Mouse (Mus musculus): ENCODE results near the gene Exoc6b. TPM values are rescaled to one million over a fixed set of nuclear protein-coding genes. Genes with fewer than 3 reads are reported as not detected.
"Not testable (repeated sequence)": the region's sequence is repeated elsewhere in the genome, so short reads cannot be mapped to it uniquely, and the experiment has no call there.

Gene Exoc6b
- 10 to 100 TPM; 12.9 to 13.0 TPM for total RNA-seq (2021)
- long read RNA-seq, experiment 1, full-length matches to known transcripts, result 2 of 3 reads
- long read RNA-seq, experiment 1, partial matches to known transcripts, result 0 of 3 reads
- long read RNA-seq, experiment 1, other reads (novel, unspliced or antisense), result 1 of 3 reads
- long read RNA-seq, experiment 2, full-length matches to known transcripts, result 1 of 2 reads
- long read RNA-seq, experiment 2, partial matches to known transcripts, result 0 of 2 reads
- long read RNA-seq, experiment 2, other reads (novel, unspliced or antisense), result 1 of 2 reads

- peak; percentile 83 to 84 for DNase-seq
- intact Hi-C loops (cut with DNase I), result no loop called here
These were observed at the start of gene Exoc6b for GRCm38 (mm10) chr6:85069023-85069985. Exoc6b (minus strand) TSS chr6:85069513.

GRCm38 (mm10) chr6:85117545-85118511 lies 48.5 kb upstream of the Exoc6b start:
- intact Hi-C loops (cut with DNase I), result loop anchor here (10.0 kb wide), 2 partner anchors 83 to 203 kb away; no protein-coding TSS in a partner anchor

GRCm38 (mm10) chr6:85105033-85105615 lies 35.8 kb upstream of the Exoc6b start:
- no peak for DNase-seq
- intact Hi-C loops (cut with DNase I), result no loop called here

More at GRCm38 (mm10) chr6:85117545-85118511, 48.5 kb upstream of the Exoc6b start:
- DNase-seq, result peak; percentile 20 to 32

GRCm38 (mm10) chr6:85103321-85103720 lies 34.0 kb upstream of the Exoc6b start:
- intact Hi-C loops (cut with DNase I), result no loop called here
- DNase-seq, result no peak

- intact Hi-C loops (cut with DNase I), result no loop called here
- no peak for DNase-seq
These were observed 27.1 kb upstream of the Exoc6b start for GRCm38 (mm10) chr6:85096441-85096840.

GRCm38 (mm10) chr6:85087425-85087824 lies 18.1 kb upstream of the Exoc6b start:
- intact Hi-C loops (cut with DNase I), result no loop called here
- no peak for DNase-seq

GRCm38 (mm10) chr6:85086645-85087044 lies 17.3 kb upstream of the Exoc6b start:
- DNase-seq, result peak in 1 of 2 experiments; percentile 19
- intact Hi-C loops (cut with DNase I), result no loop called here

GRCm38 (mm10) chr6:85076179-85076720 lies 6.9 kb upstream of the Exoc6b start:
- DNase-seq; intact Hi-C loops (cut with DNase I): not testable (repeated sequence)

GRCm38 (mm10) chr6:85074996-85075395 lies 5.7 kb upstream of the Exoc6b start:
- intact Hi-C loops (cut with DNase I), result no loop called here
- DNase-seq, result no peak

- intact Hi-C loops (cut with DNase I), result no loop called here
- DNase-seq, result no peak
These were observed 841 bp downstream of the Exoc6b start for GRCm38 (mm10) chr6:85068322-85069022.

GRCm38 (mm10) chr6:85057641-85058040 lies 11.7 kb downstream of the Exoc6b start:
- DNase-seq, result no peak
- intact Hi-C loops (cut with DNase I), result no loop called here

GRCm38 (mm10) chr6:85051109-85051508 lies 18.2 kb downstream of the Exoc6b start:
- no peak for DNase-seq
- intact Hi-C loops (cut with DNase I), result no loop called here

GRCm38 (mm10) chr6:85046531-85046930 lies 22.8 kb downstream of the Exoc6b start:
- DNase-seq, result no peak
- intact Hi-C loops (cut with DNase I), result no loop called here

- intact Hi-C loops (cut with DNase I), result no loop called here
These were observed 24.6 kb downstream of the Exoc6b start for GRCm38 (mm10) chr6:85044621-85045152.

GRCm38 (mm10) chr6:85037677-85038076 lies 31.6 kb downstream of the Exoc6b start:
- peak; percentile 25 to 31 for DNase-seq
- intact Hi-C loops (cut with DNase I), result loop anchor here (5.0 to 10.0 kb wide), 2 partner anchors 77 to 95 kb away; no protein-coding TSS in a partner anchor

More at GRCm38 (mm10) chr6:85044621-85045152, 24.6 kb downstream of the Exoc6b start:
- no peak for DNase-seq

GRCm38 (mm10) chr6:85029671-85030070 lies 39.6 kb downstream of the Exoc6b start:
- intact Hi-C loops (cut with DNase I), result loop anchor here (10.0 kb wide), 1 partner anchor 85 kb away; no protein-coding TSS in a partner anchor
- no peak for DNase-seq

GRCm38 (mm10) chr6:85024403-85024802 lies 44.9 kb downstream of the Exoc6b start:
- intact Hi-C loops (cut with DNase I), result no loop called here

GRCm38 (mm10) chr6:85017011-85017410 lies 52.3 kb downstream of the Exoc6b start:
- DNase-seq, result no peak
- intact Hi-C loops (cut with DNase I), result loop anchor here (2.0 to 10.0 kb wide), 3 partner anchors 100 to 612 kb away; partner anchors contain the start of gene Cyp26b1

More at GRCm38 (mm10) chr6:85024403-85024802, 44.9 kb downstream of the Exoc6b start:
- no peak for DNase-seq
